Mouse (Mus musculus) G1E (cell line): ENCODE results near the gene Zc3h4. TPM values are rescaled to one million over a fixed set of nuclear protein-coding genes. Genes with fewer than 3 reads are reported as not detected.
A peak's percentile ranks its signal among the peaks of the same experiment; 100 is the strongest.

Source experiments
- ATAC-seq: 2 replicates; pipeline ENCODE4 v1.8.0; 2016; ENCODE audit warnings: mild to moderate bottlenecking; ENCODE audit not compliant: insufficient number of reproducible peaks, poor library complexity, low FRiP score, severe bottlenecking; ENCODE audit errors: extremely low read depth
- DNase-seq: peaks from one replicate; pipeline ENCODE4 v3.0.0; 2012; ENCODE audit warnings: low spot score
- H3K27me3 ChIP-seq: 2 replicates; pipeline ENCODE4 v1.6.1; 2012; ENCODE audit warnings: mild to moderate bottlenecking, low read length, inconsistent platforms; ENCODE audit not compliant: insufficient read depth
- H3K36me3 ChIP-seq: replicated peaks from 2 replicates; pipeline ENCODE3; 2012; ENCODE audit warnings: mild to moderate bottlenecking, inconsistent platforms
- H3K4me1 ChIP-seq: 2 replicates; pipeline ENCODE4 v1.6.1; 2012; ENCODE audit warnings: low read depth, low read length, inconsistent platforms, mixed read lengths; ENCODE audit not compliant: insufficient read depth
- H3K4me3 ChIP-seq: 2 replicates; pipeline ENCODE4 v1.5.1; 2012; ENCODE audit warnings: low read depth, mild to moderate bottlenecking, inconsistent platforms, low read length, moderate library complexity, mixed read lengths
- H3K9me3 ChIP-seq: replicated peaks from 2 replicates; pipeline ENCODE4 v1.6.1; 2012; ENCODE audit warnings: inconsistent platforms
- CTCF ChIP-seq: IDR thresholded peaks from 2 replicates; pipeline ENCODE4 v1.5.1; 2012; ENCODE audit warnings: low read depth, low read length, inconsistent platforms, mixed read lengths
- GATA1 ChIP-seq: IDR thresholded peaks from 2 replicates; pipeline ENCODE4 v1.6.1; 2012; ENCODE audit warnings: borderline replicate concordance, low read length, inconsistent platforms, mixed read lengths
- GATA2 ChIP-seq: IDR thresholded peaks from 2 replicates; pipeline ENCODE4 v1.6.1; 2012; ENCODE audit warnings: low read depth, low read length, inconsistent platforms, borderline replicate concordance
- POLR2AphosphoS5 ChIP-seq: IDR thresholded peaks from 2 replicates; pipeline ENCODE4 v1.6.1; 2012; ENCODE audit warnings: low read depth, low read length, inconsistent platforms; ENCODE audit not compliant: insufficient replicate concordance
- TAL1 ChIP-seq: conservative IDR thresholded peaks from 2 replicates; pipeline ENCODE4 v1.6.1; 2012; ENCODE audit warnings: low read depth, low read length, inconsistent platforms, mixed read lengths
- polyA plus RNA-seq: library from polyadenylated mRNA; stranded (reverse); fragments of >175 nt; gene quantifications from 2 replicates; pipeline ENCODE4 v1.2.3, GENCODE M21; 2012
- total RNA-seq, 2 experiments: library from RNA; stranded (forward) in 1 of 2; stranded (reverse) in 1 of 2; fragments of 200-1000 nt in 1 of 2; fragments of >200 nt in 1 of 2; fragmentation: Nextera tagmentation in 1 of 2; gene quantifications; 2 replicates each; pipeline ENCODE4 v1.2.3; 2014 to 2017

The Zc3h4 gene
- total and polyA plus RNA-seq, 3 experiments, result 23.7 to 179 (median 62.2) TPM

DNA sequence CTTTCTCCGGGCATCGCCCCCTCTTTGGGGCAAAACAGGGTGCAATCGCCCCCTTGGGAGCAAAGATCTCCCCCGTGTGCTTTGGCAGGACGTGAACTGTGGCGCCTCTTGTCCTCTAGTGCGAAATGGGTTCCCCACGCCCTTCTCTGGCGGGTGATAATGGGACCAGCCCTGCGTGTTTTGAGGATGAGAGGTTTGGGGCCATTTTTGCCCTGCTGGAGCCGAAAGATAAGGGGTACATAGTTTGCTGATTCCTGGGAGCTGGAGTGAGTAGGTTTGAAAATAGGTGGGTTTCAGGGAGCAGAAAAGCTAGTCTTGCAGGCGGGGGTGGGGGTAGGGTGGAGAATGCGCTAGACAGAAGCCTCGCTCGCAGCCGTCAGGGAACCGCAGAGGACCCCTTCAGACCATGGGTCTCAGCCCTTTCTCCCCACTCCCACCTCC, 1.3 kb downstream of the Zc3h4 start:
- Histone ChIP-seq H3K4me1 (peaks cover 47% of the 10 kb centered on the region), H3K4me3 (peak overlapping the region; percentile 83), H3K36me3 (peaks cover 35% of the 10 kb centered on the region), H3K27me3 (no peaks in the 10 kb centered on the region), H3K9me3 (no peaks in the 10 kb centered on the region)
- ATAC-seq (no peak), DNase-seq (peak; percentile 42)
- TF ChIP-seq POLR2AphosphoS5 (0 out of 2 replicates have a peak, but pooled peaks have one; percentile 30), TAL1 (peak; percentile 46; the same call in 1 of the 2 replicates), CTCF (no peak), GATA2 (no peak), GATA1 (no peak)

DNA sequence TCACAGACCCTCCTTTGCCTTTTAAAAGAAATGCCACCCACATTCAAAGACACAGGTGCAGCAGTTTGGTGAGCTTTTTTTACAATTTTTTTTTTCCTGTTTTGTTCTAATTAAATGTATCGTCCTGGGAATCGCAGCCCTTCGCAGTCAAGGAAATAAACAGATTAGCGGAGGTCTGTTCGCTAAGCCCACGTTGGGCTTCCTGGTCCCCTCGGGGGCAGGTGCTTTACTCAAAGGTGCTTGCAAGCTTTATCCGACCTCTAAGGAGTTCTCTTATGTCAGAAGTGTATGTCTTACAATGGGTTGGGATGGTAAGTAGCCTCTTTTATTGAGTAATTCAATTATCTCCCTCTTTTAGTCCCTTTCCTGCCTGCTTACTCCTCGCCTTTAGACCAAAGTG, 1.7 kb downstream of the Zc3h4 start:
- Histone ChIP-seq H3K4me1 (peaks cover 52% of the 10 kb centered on the region), H3K4me3 (peak overlapping the region; percentile 83), H3K27me3 (no peaks in the 10 kb centered on the region), H3K9me3 (no peaks in the 10 kb centered on the region), H3K36me3 (peaks cover 40% of the 10 kb centered on the region)
- ATAC-seq, result no peak
- no peak for DNase-seq
- TF ChIP-seq TAL1, result no peak
- no peak for TF ChIP-seq POLR2AphosphoS5
- no peak for TF ChIP-seq GATA1

DNA sequence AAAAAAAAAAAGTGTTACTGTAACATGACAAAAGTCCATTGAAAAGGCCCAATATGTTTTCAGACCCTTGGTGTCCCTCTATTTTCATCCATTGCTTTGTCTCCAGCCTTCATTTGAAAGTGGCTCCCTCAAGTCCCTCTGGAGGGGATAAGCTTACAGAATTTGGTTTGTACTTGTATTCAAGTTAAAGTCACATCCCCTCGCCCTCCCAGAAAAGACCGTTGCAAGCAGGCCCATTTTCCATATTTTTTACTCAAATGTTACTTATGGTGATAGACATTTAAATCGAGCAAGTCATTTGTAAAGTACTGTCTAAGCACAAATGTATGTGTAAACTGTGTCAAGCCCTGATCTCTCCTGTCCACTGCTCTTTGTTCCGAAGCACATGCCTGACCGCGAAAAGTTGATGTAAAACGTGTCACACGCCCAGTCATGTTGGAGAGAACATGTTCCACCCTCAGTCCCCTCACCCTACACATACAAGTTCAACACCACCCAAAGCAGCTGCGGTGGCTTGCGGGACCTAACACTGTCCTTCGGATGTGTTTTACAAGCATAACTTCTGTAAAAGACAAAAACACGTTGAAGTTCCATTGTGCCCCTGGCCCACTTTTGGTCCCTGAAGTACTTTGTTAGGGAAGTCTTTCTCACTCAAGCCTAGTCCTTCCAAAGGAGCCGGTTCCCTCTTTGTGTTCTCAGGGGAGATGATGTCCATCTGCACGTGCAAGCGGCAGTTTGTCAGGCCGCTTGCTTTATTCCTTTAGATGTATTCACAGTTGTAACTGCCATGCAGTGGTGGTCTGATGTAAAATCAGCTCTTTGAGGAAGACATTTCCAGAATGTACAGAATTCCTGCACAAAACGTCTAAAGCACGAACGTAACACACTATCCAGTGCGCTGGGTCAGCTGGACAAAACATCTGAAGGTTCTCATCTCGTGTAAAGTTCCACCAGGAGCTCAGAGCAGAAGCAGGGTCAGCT, 2.5 kb downstream of the Zc3h4 start:
- H3K4me1 ChIP-seq, result peaks cover 59% of the 10 kb centered on the region
- no peaks in the 10 kb centered on the region for H3K9me3 ChIP-seq
- ATAC-seq, result no peak
- peaks cover 47% of the 10 kb centered on the region for H3K36me3 ChIP-seq
- H3K27me3 ChIP-seq, result no peaks in the 10 kb centered on the region
- TF ChIP-seq POLR2AphosphoS5 (peak; percentile 37; the same call in 1 of the 2 replicates), GATA2 (no peak), CTCF (no peak)
- DNase-seq, result no peak
- peak overlapping the region; percentile 83 for H3K4me3 ChIP-seq

DNA sequence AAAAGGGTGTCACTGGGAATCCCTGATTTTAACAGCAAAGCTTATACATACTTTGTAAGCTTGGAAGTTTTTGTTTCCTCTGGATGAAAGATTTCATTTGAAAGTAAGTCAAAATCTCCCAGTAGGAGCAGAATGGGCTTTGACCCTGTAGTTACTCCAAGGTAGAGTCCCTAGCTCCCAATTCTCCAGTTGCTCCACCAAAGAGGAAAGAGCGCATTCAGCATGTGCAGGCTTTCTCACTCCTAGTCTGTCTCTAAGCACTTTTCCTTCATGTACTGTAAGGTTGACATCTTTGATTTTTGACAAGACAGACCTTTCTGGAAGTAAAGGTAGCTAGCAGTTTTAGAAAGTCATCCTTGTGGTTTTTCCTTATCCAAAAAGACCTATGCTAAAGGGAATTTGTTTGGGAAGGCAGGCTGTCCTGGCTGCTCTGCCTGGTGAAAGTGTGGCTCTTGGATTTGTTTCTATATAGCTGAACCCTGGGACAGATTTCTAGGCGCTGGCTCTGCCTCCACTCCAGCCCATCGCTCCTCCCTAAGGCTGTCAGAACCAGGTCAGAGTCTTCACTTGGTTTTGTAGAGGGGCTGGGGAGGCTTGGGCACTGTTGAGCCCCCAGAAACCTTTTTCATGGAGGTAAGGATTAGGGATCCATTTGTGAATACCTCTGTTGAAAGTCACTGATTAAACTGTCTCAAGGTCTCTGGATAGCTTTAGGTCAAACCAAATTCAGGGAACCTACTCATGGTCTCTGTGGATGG, 3.8 kb downstream of the Zc3h4 start:
- TF ChIP-seq TAL1 (no peak), POLR2AphosphoS5 (no peak), GATA1 (no peak), CTCF (no peak), GATA2 (no peak)
- DNase-seq (no peak), ATAC-seq (no peak)
- Histone ChIP-seq H3K9me3 (no peaks in the 10 kb centered on the region), H3K4me1 (peaks cover 54% of the 10 kb centered on the region), H3K27me3 (no peaks in the 10 kb centered on the region), H3K4me3 (peak overlapping the region; percentile 68; the same call in 1 of the 2 replicates), H3K36me3 (peaks cover 57% of the 10 kb centered on the region)

DNA sequence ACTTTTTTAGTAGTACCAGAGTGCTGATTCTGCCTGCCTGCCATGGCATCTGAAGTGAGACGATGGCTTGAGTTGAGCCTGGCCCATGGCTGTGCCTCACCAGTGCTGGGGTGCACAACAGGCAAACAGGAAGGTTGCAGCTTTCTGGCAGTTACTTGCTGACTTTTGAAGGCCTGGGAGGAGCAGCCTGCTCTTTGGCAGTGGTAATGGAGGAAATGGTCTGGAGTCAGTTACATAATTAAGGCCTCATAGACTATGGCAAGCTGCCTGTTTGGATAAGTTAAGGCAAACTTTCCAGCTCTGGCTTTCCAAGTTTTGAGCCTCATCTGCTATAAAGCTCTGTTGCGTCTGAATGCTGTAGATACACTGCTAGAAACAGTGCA, 4.4 kb downstream of the Zc3h4 start:
- Histone ChIP-seq H3K27me3 (no peaks in the 10 kb centered on the region), H3K4me1 (peaks cover 57% of the 10 kb centered on the region), H3K4me3 (peak overlapping the region; percentile 68; the same call in 1 of the 2 replicates), H3K36me3 (peaks cover 61% of the 10 kb centered on the region), H3K9me3 (no peaks in the 10 kb centered on the region)
- DNase-seq (no peak), ATAC-seq (no peak)
- TF ChIP-seq GATA1, result no peak
- no peak for TF ChIP-seq POLR2AphosphoS5
- no peak for TF ChIP-seq CTCF
- TF ChIP-seq GATA2, result no peak
- no peak for TF ChIP-seq TAL1

DNA sequence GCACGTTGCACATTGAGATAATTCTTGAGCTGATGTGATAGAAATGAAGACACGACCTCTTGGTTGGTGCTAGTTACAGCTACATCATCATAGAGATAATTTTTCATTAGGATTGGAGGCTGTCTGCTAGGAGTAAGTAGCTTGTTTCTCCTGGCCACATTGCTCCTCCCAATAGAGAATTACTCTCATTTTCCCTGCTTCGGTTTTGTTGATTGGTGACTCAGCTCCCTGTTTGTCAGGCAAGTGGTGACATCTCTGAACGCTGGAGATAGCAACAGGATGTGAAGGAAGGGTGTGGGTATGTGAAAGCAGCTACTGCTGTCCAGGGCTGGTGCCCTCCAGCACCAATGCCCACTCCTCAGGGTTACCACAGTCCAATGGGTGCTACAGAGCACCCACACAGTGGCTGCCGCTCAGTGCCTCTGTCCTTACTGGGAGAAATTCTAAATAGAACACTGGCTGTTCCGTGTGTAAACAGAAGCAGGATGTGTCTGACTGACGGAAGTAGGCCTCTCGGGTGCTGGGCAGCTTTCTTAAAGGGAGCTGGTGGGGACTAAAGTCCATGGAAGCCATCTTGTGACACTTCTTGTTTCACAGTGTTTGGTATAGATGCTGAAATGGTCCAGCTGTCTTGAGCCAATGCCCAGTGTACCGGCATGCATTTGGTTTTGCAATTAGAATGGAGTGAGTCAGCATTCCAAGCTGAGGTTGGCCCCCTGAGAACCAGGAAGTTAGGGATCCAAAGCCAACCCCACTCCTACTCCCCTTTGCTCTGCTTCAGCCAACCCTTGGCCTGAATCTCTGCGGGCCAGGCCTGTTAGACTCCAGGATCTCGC, 5.0 kb downstream of the Zc3h4 start:
- H3K4me1 ChIP-seq, result peaks cover 63% of the 10 kb centered on the region
- H3K9me3 ChIP-seq, result no peaks in the 10 kb centered on the region
- peak overlapping the region; percentile 68 for H3K4me3 ChIP-seq
- peaks cover 67% of the 10 kb centered on the region for H3K36me3 ChIP-seq
- TF ChIP-seq TAL1 (0 out of 2 replicates have a peak, but pooled peaks have one; percentile 2), GATA1 (no peak)
- ATAC-seq, result peak; percentile 55
- peak; percentile 64 for DNase-seq
- no peaks in the 10 kb centered on the region for H3K27me3 ChIP-seq
